Mouse (Mus musculus) forebrain, postnatal 0 days (tissue): ENCODE measurements around the gene Apba2. TPM values are rescaled to one million over a fixed set of nuclear protein-coding genes. Genes with fewer than 3 reads are reported as not detected.

ENCODE experiments used
- ATAC-seq: fragments of 200-750 bp; cut with Nextera tagmentation; 2 replicates; pipeline ENCODE4 v1.8.0; 2017; ENCODE audit warnings: mild to moderate bottlenecking, moderate library complexity
- DNase-seq: peaks from one replicate; pipeline ENCODE4 v3.0.0-alpha.2; 2015
- H3K27ac ChIP-seq: fragments of 300-500 bp; sonication (generic); 2 replicates; pipeline ENCODE4 v1.5.1; 2014; ENCODE audit warnings: low read depth, mild to moderate bottlenecking, antibody characterized with exemption, low read length, moderate library complexity, mixed read lengths
- H3K27me3 ChIP-seq: fragments of 300-500 bp; sonication (generic); 2 replicates; pipeline ENCODE4 v1.6.1; 2014; ENCODE audit warnings: mild to moderate bottlenecking, low read length, mixed read lengths; ENCODE audit not compliant: insufficient read depth
- H3K36me3 ChIP-seq: fragments of 300-500 bp; sonication (generic); 2 replicates; pipeline ENCODE4 v1.6.1; 2014; ENCODE audit warnings: mild to moderate bottlenecking, moderate library complexity; ENCODE audit not compliant: insufficient read depth
- H3K4me1 ChIP-seq: fragments of 300-500 bp; sonication (generic); 2 replicates; pipeline ENCODE4 v1.6.1; 2014; ENCODE audit warnings: antibody characterized with exemption; ENCODE audit not compliant: insufficient read depth
- H3K4me2 ChIP-seq: fragments of 300-500 bp; sonication (generic); 2 replicates; pipeline ENCODE4 v1.6.1; 2014; ENCODE audit warnings: low read depth, mild to moderate bottlenecking, moderate library complexity
- H3K4me3 ChIP-seq: fragments of 300-500 bp; sonication (generic); 2 replicates; pipeline ENCODE4 v1.5.1; 2014; ENCODE audit warnings: low read depth, low read length, mixed read lengths
- H3K9ac ChIP-seq: fragments of 300-500 bp; sonication (generic); 2 replicates; pipeline ENCODE4 v1.6.1; 2014; ENCODE audit warnings: mild to moderate bottlenecking
- H3K9me3 ChIP-seq: fragments of 300-500 bp; sonication (generic); 2 replicates; pipeline ENCODE4 v1.6.1; 2016; ENCODE audit warnings: low read length
- CTCF ChIP-seq: sonication (generic); IDR thresholded peaks from 2 replicates; pipeline ENCODE4 v1.5.1; 2016; ENCODE audit warnings: antibody characterized with exemption, control low read depth, low read depth
- WGBS: fragments of 180-500 bp; shearing (Covaris S2); extraction: QIAGEN DNeasy Blood & Tissue Kit; methylation state at CpG from one replicate; pipeline ENCODE4 v1.1.7; 2014; 5-methylcytosine and 5-hydroxymethylcytosine counted together
- polyA plus RNA-seq: library from polyadenylated mRNA; unstranded; fragments of >200 nt; fragmentation: Nextera tagmentation; extraction: Ambion mirVana; gene quantifications from 2 replicates; pipeline ENCODE4 v1.2.1, GENCODE M21; 2015
- total RNA-seq: library from RNA; depleted of rRNA; stranded (reverse); fragments of >200 nt; gene quantifications from 2 replicates; pipeline ENCODE4 v1.2.3, GENCODE M21; 2014; rRNA removed

Gene Apba2
- 332 and 333 TPM in 2 replicates for total RNA-seq
- polyA plus RNA-seq, result 164 and 227 TPM in 2 replicates

- Histone ChIP-seq H3K4me2 (peak within 1 kb of the TSS; percentile 73), H3K9ac (peak within 1 kb of the TSS; percentile 99), H3K9me3 (no peaks in the 10 kb centered on the region), H3K27me3 (no peaks in the 10 kb centered on the region), H3K4me3 (peak within 1 kb of the TSS; percentile 89), H3K36me3 (no peaks in the 10 kb centered on the region), H3K4me1 (peaks cover 32% of the 10 kb centered on the region), H3K27ac (peak within 1 kb of the TSS; percentile 96)
- peak; percentile 86 for TF ChIP-seq CTCF
- ATAC-seq, result peak; percentile 93
- WGBS, result under 1% methylated on average over 82 of the region's 96 CpGs
- DNase-seq, result peak; percentile 90
These were observed at the start of gene Apba2 for GRCm38 (mm10) chr7:64501536-64502270. Gene Apba2 (plus strand): TSS chr7:64501706.

GRCm38 (mm10) chr7:64451861-64452382, 49.6 kb upstream of the Apba2 start:
- ATAC-seq (peak; percentile 41), DNase-seq (no peak)
- no peaks in the 10 kb centered on the region for H3K27me3 ChIP-seq
- H3K9ac ChIP-seq, result no peak overlapping the region
- H3K27ac ChIP-seq, result peak overlapping the region; percentile 50
- 75% methylated on average over 5 of the region's 5 CpGs for WGBS
- H3K4me1 ChIP-seq, result peaks cover 8% of the 10 kb centered on the region; the same call in 1 of the 2 replicates
- H3K4me2 ChIP-seq, result no peak overlapping the region
- no peaks in the 10 kb centered on the region for H3K36me3 ChIP-seq
- TF ChIP-seq CTCF, result no peak
- no peaks in the 10 kb centered on the region for H3K9me3 ChIP-seq
- H3K4me3 ChIP-seq, result no peak overlapping the region

GRCm38 (mm10) chr7:64452471-64453222, 48.9 kb upstream of the Apba2 start:
- no peak for TF ChIP-seq CTCF
- Histone ChIP-seq H3K27ac (peak overlapping the region; percentile 50; the same call in 1 of the 2 replicates), H3K9ac (no peak overlapping the region), H3K36me3 (no peaks in the 10 kb centered on the region), H3K4me2 (no peak overlapping the region), H3K4me1 (peaks cover 8% of the 10 kb centered on the region; the same call in 1 of the 2 replicates), H3K27me3 (no peaks in the 10 kb centered on the region), H3K9me3 (no peaks in the 10 kb centered on the region), H3K4me3 (no peak overlapping the region)
- no peak for ATAC-seq
- peak; percentile 44 for DNase-seq
- WGBS, result 57% methylated on average over 4 of the region's 4 CpGs

GRCm38 (mm10) chr7:64456176-64456575, 45.3 kb upstream of the Apba2 start:
- Histone ChIP-seq H3K27me3 (no peaks in the 10 kb centered on the region), H3K4me3 (no peak overlapping the region), H3K9ac (no peak overlapping the region), H3K4me1 (peaks cover 8% of the 10 kb centered on the region; the same call in 1 of the 2 replicates), H3K36me3 (no peaks in the 10 kb centered on the region), H3K9me3 (no peaks in the 10 kb centered on the region), H3K4me2 (no peak overlapping the region), H3K27ac (no peak overlapping the region)
- TF ChIP-seq CTCF, result no peak
- ATAC-seq, result no peak
- DNase-seq, result peak; percentile 7
- WGBS, result 74% methylated on average over 4 of the region's 4 CpGs

- Histone ChIP-seq H3K4me3 (no peak overlapping the region), H3K27me3 (no peaks in the 10 kb centered on the region), H3K9me3 (no peaks in the 10 kb centered on the region), H3K4me2 (no peak overlapping the region), H3K36me3 (no peaks in the 10 kb centered on the region), H3K27ac (no peak overlapping the region), H3K9ac (no peak overlapping the region), H3K4me1 (0 out of 2 replicates have a peak, but pooled peaks cover 3% of the 10 kb centered on the region)
- WGBS, result 55% methylated on average over 3 of the region's 3 CpGs
- ATAC-seq (no peak), DNase-seq (no peak)
- TF ChIP-seq CTCF, result no peak
These were observed 44.8 kb upstream of the Apba2 start for GRCm38 (mm10) chr7:64456676-64457075.

- H3K4me1 ChIP-seq, result no peaks in the 10 kb centered on the region
- H3K9me3 ChIP-seq, result no peaks in the 10 kb centered on the region
- no peaks in the 10 kb centered on the region for H3K36me3 ChIP-seq
- TF ChIP-seq CTCF, result no peak
- DNase-seq (no peak), ATAC-seq (no peak)
- H3K4me3 ChIP-seq, result no peak overlapping the region
- no peak overlapping the region for H3K9ac ChIP-seq
- WGBS, result 96% methylated on average over 2 of the region's 2 CpGs
- H3K27ac ChIP-seq, result no peak overlapping the region
- no peak overlapping the region for H3K4me2 ChIP-seq
- H3K27me3 ChIP-seq, result no peaks in the 10 kb centered on the region
These were observed 43.7 kb upstream of the Apba2 start for GRCm38 (mm10) chr7:64457811-64458210.

GRCm38 (mm10) chr7:64497438-64497837, 4.1 kb upstream of the Apba2 start:
- Histone ChIP-seq H3K4me2 (no peak overlapping the region), H3K9me3 (no peaks in the 10 kb centered on the region), H3K4me1 (peaks cover 4% of the 10 kb centered on the region; the same call in 1 of the 2 replicates), H3K36me3 (no peaks in the 10 kb centered on the region), H3K27me3 (no peaks in the 10 kb centered on the region), H3K9ac (no peak overlapping the region), H3K4me3 (no peak overlapping the region), H3K27ac (no peak overlapping the region)
- DNase-seq, result no peak
- no peak for ATAC-seq
- 35% methylated on average over 10 of the region's 10 CpGs for WGBS
- TF ChIP-seq CTCF, result peak; percentile 63
